Mouse (Mus musculus) midbrain, postnatal 0 days (tissue): ENCODE measurements at regions not wholly inside any gene's neighbourhood (a gene's known extent, or its start where the extent isn't known, plus 50 kb on each side); places are given as distances from the start of the nearest gene placed in this dataset.

Experiments
- ATAC-seq: fragments of 200-750 bp; cut with Nextera tagmentation; 2 replicates; pipeline ENCODE4 v1.8.0; 2017; ENCODE audit warnings: moderate number of reproducible peaks, mild to moderate bottlenecking, moderate TSS enrichment, moderate library complexity; ENCODE audit not compliant: low FRiP score
- DNase-seq: peaks from one replicate; pipeline ENCODE4 v3.0.0-alpha.2; 2015; ENCODE audit warnings: low spot score
- H3K27ac ChIP-seq: fragments of 300-500 bp; sonication (generic); 2 replicates; pipeline ENCODE4 v1.5.1; 2014; ENCODE audit warnings: low read depth, mild to moderate bottlenecking, low read length, mixed read lengths
- H3K27me3 ChIP-seq: fragments of 300-500 bp; sonication (generic); 2 replicates; pipeline ENCODE4 v1.6.1; 2014; ENCODE audit warnings: low read length, control low read depth, mixed read lengths; ENCODE audit not compliant: insufficient read depth
- H3K36me3 ChIP-seq: fragments of 300-500 bp; sonication (generic); 2 replicates; pipeline ENCODE4 v1.6.1; 2014; ENCODE audit warnings: low read length, control low read depth, mixed read lengths; ENCODE audit not compliant: insufficient read depth
- H3K4me1 ChIP-seq: fragments of 300-500 bp; sonication (generic); 2 replicates; pipeline ENCODE4 v1.6.1; 2014; ENCODE audit warnings: mild to moderate bottlenecking, control low read depth, antibody characterized with exemption, low read length, mixed read lengths; ENCODE audit not compliant: insufficient read depth
- H3K4me2 ChIP-seq: fragments of 300-500 bp; sonication (generic); 2 replicates; pipeline ENCODE4 v1.6.1; 2014; ENCODE audit warnings: low read depth, mild to moderate bottlenecking, low read length, mixed read lengths; ENCODE audit not compliant: poor library complexity, severe bottlenecking
- H3K4me3 ChIP-seq: fragments of 300-500 bp; sonication (generic); 2 replicates; pipeline ENCODE4 v1.5.1; 2014; ENCODE audit warnings: low read depth, mild to moderate bottlenecking, low read length, moderate library complexity
- H3K9ac ChIP-seq: fragments of 300-500 bp; sonication (generic); replicated peaks from 2 replicates; pipeline ENCODE4 v1.6.1; 2014; ENCODE audit warnings: mild to moderate bottlenecking, low read length, moderate library complexity, mixed read lengths; ENCODE audit not compliant: poor library complexity, severe bottlenecking
- H3K9me3 ChIP-seq: fragments of 300-500 bp; sonication (generic); 2 replicates; pipeline ENCODE4 v1.6.1; 2016; ENCODE audit warnings: low read length, control low read depth
- CTCF ChIP-seq: IDR thresholded peaks from 2 replicates; pipeline ENCODE4 v1.5.1; 2016; ENCODE audit warnings: antibody characterized with exemption, mild to moderate bottlenecking
- WGBS: fragments of 180-500 bp; shearing (Covaris S2); extraction: QIAGEN DNeasy Blood & Tissue Kit; methylation state at CpG from one replicate; pipeline ENCODE4 v1.1.7; 2014; 5-methylcytosine and 5-hydroxymethylcytosine counted together

- WGBS = 77% methylated on average over 4 of the region's 4 CpGs
- Histone ChIP-seq H3K27ac (no peak overlapping the region), H3K9me3 (no peaks in the 10 kb centered on the region), H3K9ac (no peak overlapping the region), H3K27me3 (no peaks in the 10 kb centered on the region), H3K36me3 (no peaks in the 10 kb centered on the region), H3K4me2 (no peak overlapping the region), H3K4me3 (no peak overlapping the region), H3K4me1 (no peaks in the 10 kb centered on the region)
- TF ChIP-seq CTCF = no peak
- ATAC-seq (no peak), DNase-seq (no peak)
These were observed 240.4 kb upstream of the Nmur2 start for GRCm38 (mm10) chr11:56281201-56281600.

- Histone ChIP-seq H3K9ac (no peak overlapping the region), H3K9me3 (no peaks in the 10 kb centered on the region), H3K4me2 (no peak overlapping the region), H3K27me3 (no peaks in the 10 kb centered on the region), H3K27ac (no peak overlapping the region), H3K36me3 (no peaks in the 10 kb centered on the region), H3K4me3 (no peak overlapping the region), H3K4me1 (no peaks in the 10 kb centered on the region)
- no peak for ATAC-seq
- TF ChIP-seq CTCF = no peak
- no peak for DNase-seq
- 48% methylated on average over 2 of the region's 2 CpGs for WGBS
These were observed 239.4 kb upstream of the Nmur2 start for GRCm38 (mm10) chr11:56280216-56280615.

GRCm38 (mm10) chr11:56269915-56270493 lies 229.2 kb upstream of the Nmur2 start:
- no peaks in the 10 kb centered on the region for H3K27me3 ChIP-seq
- 62% methylated on average over 3 of the region's 3 CpGs for WGBS
- ATAC-seq (no peak), DNase-seq (no peak)
- no peaks in the 10 kb centered on the region for H3K4me1 ChIP-seq
- H3K4me3 ChIP-seq = no peak overlapping the region
- no peaks in the 10 kb centered on the region for H3K36me3 ChIP-seq
- no peak overlapping the region for H3K9ac ChIP-seq
- no peaks in the 10 kb centered on the region for H3K9me3 ChIP-seq
- no peak overlapping the region for H3K27ac ChIP-seq
- no peak for TF ChIP-seq CTCF
- no peak overlapping the region for H3K4me2 ChIP-seq

GRCm38 (mm10) chr11:56262726-56263125 lies 221.9 kb upstream of the Nmur2 start:
- Histone ChIP-seq H3K9ac (no peak overlapping the region), H3K4me1 (no peaks in the 10 kb centered on the region), H3K4me3 (no peak overlapping the region), H3K9me3 (no peaks in the 10 kb centered on the region), H3K36me3 (no peaks in the 10 kb centered on the region), H3K4me2 (no peak overlapping the region), H3K27ac (no peak overlapping the region), H3K27me3 (no peaks in the 10 kb centered on the region)
- DNase-seq = no peak
- no peak for TF ChIP-seq CTCF
- ATAC-seq = no peak
- WGBS = 93% methylated on average over 10 of the region's 10 CpGs

GRCm38 (mm10) chr11:56256356-56256755 lies 215.5 kb upstream of the Nmur2 start:
- no peak overlapping the region for H3K9ac ChIP-seq
- WGBS = 83% methylated on average over 2 of the region's 2 CpGs
- no peak overlapping the region for H3K27ac ChIP-seq
- no peaks in the 10 kb centered on the region for H3K9me3 ChIP-seq
- TF ChIP-seq CTCF = no peak
- no peaks in the 10 kb centered on the region for H3K4me1 ChIP-seq
- no peak overlapping the region for H3K4me3 ChIP-seq
- DNase-seq = no peak
- H3K36me3 ChIP-seq = no peaks in the 10 kb centered on the region
- no peak for ATAC-seq
- no peak overlapping the region for H3K4me2 ChIP-seq
- H3K27me3 ChIP-seq = no peaks in the 10 kb centered on the region

- Histone ChIP-seq H3K27ac (no peak overlapping the region), H3K27me3 (no peaks in the 10 kb centered on the region), H3K4me2 (no peak overlapping the region), H3K9me3 (no peaks in the 10 kb centered on the region), H3K4me3 (no peak overlapping the region), H3K9ac (no peak overlapping the region), H3K36me3 (no peaks in the 10 kb centered on the region), H3K4me1 (no peaks in the 10 kb centered on the region)
- no peak for DNase-seq
- no peak for ATAC-seq
- 98% methylated on average over 3 of the region's 3 CpGs for WGBS
- TF ChIP-seq CTCF = no peak
These were observed 213.6 kb upstream of the Nmur2 start for GRCm38 (mm10) chr11:56254437-56254836.
